Mouse (Mus musculus): ENCODE results near the gene Bmp6.

Gene Bmp6

GRCm38 (mm10) chr13:38544769-38545445, 200.0 kb downstream of the Bmp6 start:
- no peak for DNase-seq (ENCODE audit: low spot score in 2 of 2)

- DNase-seq (ENCODE audit: low spot score in 2 of 2) = no peak
Measured at GRCm38 (mm10) chr13:38545460-38545859, 200.6 kb downstream of the Bmp6 start.

- DNase-seq (ENCODE audit: low spot score in 2 of 2) = no peak
Measured at GRCm38 (mm10) chr13:38546754-38547153, 201.8 kb downstream of the Bmp6 start.

- no peak for DNase-seq (ENCODE audit: low spot score in 2 of 2)
Measured at GRCm38 (mm10) chr13:38547717-38548116, 202.8 kb downstream of the Bmp6 start.

DNA sequence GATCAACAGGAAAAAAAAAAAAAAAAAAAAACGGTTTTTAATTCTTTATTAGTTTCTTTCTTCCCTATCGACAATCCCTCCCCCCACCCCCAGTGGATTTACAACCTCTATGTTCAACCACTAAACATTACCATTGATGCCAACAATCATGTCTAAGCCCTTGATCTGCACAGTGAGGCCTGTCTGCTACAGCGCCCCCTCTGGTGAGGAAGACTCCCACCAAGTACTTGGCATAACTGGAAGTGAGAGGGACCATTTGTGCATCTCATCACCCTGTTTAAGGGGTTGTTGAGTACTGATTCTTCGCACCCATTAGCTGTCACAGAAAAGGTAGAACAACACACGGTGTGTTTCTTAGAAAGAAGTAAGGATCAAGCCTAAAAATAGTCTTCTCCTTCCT, 203.8 kb downstream of the Bmp6 start:
- DNase-seq (ENCODE audit: low spot score in 2 of 2) = no peak
